Mouse (Mus musculus) limb, embryonic 14.5 days (tissue): ENCODE results near the gene Vrtn. TPM values are rescaled to one million over a fixed set of nuclear protein-coding genes. Genes with fewer than 3 reads are reported as not detected.

Source experiments
- ATAC-seq: fragments of 200-750 bp; cut with Nextera tagmentation; 2 replicates; pipeline ENCODE4 v1.8.0; 2017; ENCODE audit warnings: low read depth, moderate number of reproducible peaks, moderate TSS enrichment; ENCODE audit not compliant: low FRiP score
- DNase-seq: peaks from one replicate; pipeline ENCODE4 v3.0.0-alpha.2; 2015; ENCODE audit warnings: low spot score
- H3K27ac ChIP-seq: fragments of 300-500 bp; sonication (generic); replicated peaks from 2 replicates; pipeline ENCODE4 v1.5.1; 2014; ENCODE audit warnings: low read depth, mild to moderate bottlenecking, low read length, moderate library complexity, mixed read lengths
- H3K27me3 ChIP-seq: fragments of 300-500 bp; sonication (generic); 2 replicates; pipeline ENCODE4 v1.6.1; 2014; ENCODE audit warnings: low read length, mixed read lengths; ENCODE audit not compliant: control insufficient read depth, insufficient read depth
- H3K36me3 ChIP-seq: fragments of 300-500 bp; sonication (generic); 2 replicates; pipeline ENCODE4 v1.6.1; 2014; ENCODE audit warnings: mild to moderate bottlenecking, low read length, moderate library complexity, mixed read lengths; ENCODE audit not compliant: control insufficient read depth, insufficient read depth
- H3K4me1 ChIP-seq: fragments of 300-500 bp; sonication (generic); 2 replicates; pipeline ENCODE4 v1.6.1; 2014; ENCODE audit warnings: antibody characterized with exemption, low read length, mixed read lengths; ENCODE audit not compliant: control insufficient read depth, insufficient read depth
- H3K4me2 ChIP-seq: fragments of 300-500 bp; sonication (generic); replicated peaks from 2 replicates; pipeline ENCODE4 v1.6.1; 2014; ENCODE audit warnings: low read depth, mild to moderate bottlenecking, low read length, moderate library complexity; ENCODE audit not compliant: severe bottlenecking
- H3K4me3 ChIP-seq: fragments of 300-500 bp; sonication (generic); replicated peaks from 2 replicates; pipeline ENCODE4 v1.5.1; 2014; ENCODE audit warnings: low read length
- H3K9ac ChIP-seq: fragments of 300-500 bp; sonication (generic); 2 replicates; pipeline ENCODE4 v1.6.1; 2014; ENCODE audit warnings: mild to moderate bottlenecking, low read depth, low read length, moderate library complexity; ENCODE audit not compliant: severe bottlenecking
- H3K9me3 ChIP-seq: fragments of 300-500 bp; sonication (generic); 2 replicates; pipeline ENCODE4 v1.6.1; 2016; ENCODE audit warnings: low read length; ENCODE audit not compliant: control insufficient read depth
- POLR2A ChIP-seq: fragments of 200-500 bp; IDR thresholded peaks from 2 replicates; pipeline ENCODE4 v1.8.0; 2012; ENCODE audit warnings: inconsistent platforms, mild to moderate bottlenecking, moderate library complexity, borderline replicate concordance; ENCODE audit not compliant: insufficient read depth, insufficient read length; ENCODE audit errors: extremely low read depth
- WGBS: fragments of 180-500 bp; shearing (Covaris S2); extraction: QIAGEN DNeasy Blood & Tissue Kit; methylation state at CpG from one replicate; pipeline ENCODE4 v1.1.7; 2014; 5-methylcytosine and 5-hydroxymethylcytosine counted together
- polyA plus RNA-seq, 2 experiments: library from polyadenylated mRNA; depleted of rRNA in 1 of 2; stranded (reverse) in 1 of 2; unstranded in 1 of 2; fragments of >200 nt; fragmentation: Nextera tagmentation in 1 of 2; extraction: Ambion mirVana in 1 of 2; gene quantifications; 2 replicates each; pipeline versions ENCODE4 v1.2.1 to v1.2.3; 2012 to 2014

Gene Vrtn
- polyA plus RNA-seq, 2 experiments, result 0.06 TPM; not detected in 1

DNA sequence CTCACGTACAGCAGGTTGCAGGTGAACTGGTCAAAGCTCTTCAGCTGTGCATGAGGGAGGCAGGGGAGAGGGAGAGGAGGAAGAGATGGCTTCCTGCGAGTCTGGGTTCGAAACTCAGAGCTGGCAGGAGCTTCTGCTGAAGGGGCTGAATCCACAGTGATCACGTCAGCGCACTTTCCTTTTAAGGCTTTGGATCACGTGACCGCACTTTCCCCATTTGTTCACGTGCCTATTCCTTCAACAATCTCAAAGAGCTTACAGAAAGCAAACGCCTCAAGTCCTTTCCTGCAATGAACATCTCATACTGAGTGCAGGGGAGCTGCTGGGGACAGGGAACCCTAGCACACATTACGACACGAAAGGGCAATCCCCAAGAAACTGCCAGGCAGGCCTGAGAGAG, 26.8 kb upstream of the Vrtn start:
- WGBS, result 86% methylated on average over 11 of the region's 11 CpGs
- no peaks in the 10 kb centered on the region for H3K27me3 ChIP-seq
- ATAC-seq (no peak), DNase-seq (no peak)
- no peak overlapping the region for H3K4me2 ChIP-seq
- peaks cover 18% of the 10 kb centered on the region; the same call in 1 of the 2 replicates for H3K36me3 ChIP-seq
- H3K9me3 ChIP-seq, result no peaks in the 10 kb centered on the region
- no peak for TF ChIP-seq POLR2A
- no peak overlapping the region for H3K27ac ChIP-seq
- H3K9ac ChIP-seq, result no peak overlapping the region
- H3K4me1 ChIP-seq, result peaks cover 2% of the 10 kb centered on the region; the same call in 1 of the 2 replicates
- no peak overlapping the region for H3K4me3 ChIP-seq

DNA sequence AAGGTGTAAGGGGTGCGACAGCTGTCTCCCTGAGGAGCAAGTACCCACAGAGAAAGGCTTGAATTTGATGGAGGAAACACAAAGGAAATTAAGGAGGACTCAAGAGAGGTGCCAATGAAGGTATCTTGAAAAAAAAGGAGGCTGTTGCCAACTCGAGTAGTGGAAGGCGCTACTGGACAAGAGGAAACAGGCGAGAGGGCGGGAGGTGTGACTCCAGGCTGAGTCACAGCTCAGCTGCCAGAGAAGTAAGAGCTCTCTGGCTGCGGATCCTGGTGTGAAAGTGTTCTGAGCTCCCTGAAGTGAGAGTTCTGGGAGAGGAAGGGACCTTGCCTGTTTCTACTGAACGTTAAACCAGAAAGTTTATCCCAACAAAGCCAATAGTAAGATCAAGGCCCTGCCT, 26.3 kb upstream of the Vrtn start:
- no peak for ATAC-seq

DNA sequence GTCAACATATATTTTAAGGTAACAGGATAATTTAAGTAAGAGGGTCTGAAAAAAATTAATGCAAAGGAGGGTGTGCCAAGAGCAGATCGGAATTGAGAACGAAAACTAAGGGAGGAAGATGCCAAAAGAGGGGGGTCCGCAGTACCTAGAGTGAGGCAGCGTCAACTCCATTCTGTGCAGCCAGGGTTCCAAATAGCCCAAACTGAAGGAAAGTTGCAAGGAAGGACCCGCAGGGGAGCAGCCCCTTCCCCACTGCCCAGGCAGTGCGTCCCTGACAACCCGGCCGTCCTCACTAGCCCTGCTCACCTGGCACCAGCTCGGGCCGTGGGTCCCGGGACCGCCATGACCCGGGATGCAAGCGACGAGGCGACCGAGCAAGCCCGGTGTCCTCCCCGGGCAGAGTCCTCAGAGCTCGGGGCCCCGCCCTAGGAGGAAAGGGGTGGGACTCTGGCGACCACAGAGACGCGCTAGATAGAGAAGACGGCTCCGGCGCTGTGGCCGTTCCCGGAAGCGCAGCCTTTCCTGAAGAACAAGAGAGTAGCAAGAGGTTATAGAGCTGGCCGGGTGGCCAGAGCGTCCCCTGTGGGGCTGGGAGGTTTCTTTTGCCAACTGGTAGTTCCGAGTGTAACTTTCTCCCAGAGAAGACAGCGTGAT, 23.7 kb upstream of the Vrtn start, which contains the start of gene Abcd4:
TSS of gene Abcd4 (minus strand) at position 437 of the 654 bp plus-strand sequence.
- Histone ChIP-seq H3K27me3 (no peaks in the 10 kb centered on the region), H3K27ac (peak within 1 kb of the TSS; percentile 61), H3K9ac (peak within 1 kb of the TSS; percentile 81), H3K4me2 (peak within 1 kb of the TSS; percentile 60), H3K4me1 (peaks cover 2% of the 10 kb centered on the region; the same call in 1 of the 2 replicates), H3K36me3 (peaks cover 14% of the 10 kb centered on the region; the same call in 1 of the 2 replicates), H3K4me3 (peak within 1 kb of the TSS; percentile 72), H3K9me3 (no peaks in the 10 kb centered on the region)
- peak; percentile 73; the same call in 1 of the 2 replicates for TF ChIP-seq POLR2A
- WGBS, result under 1% methylated on average over 34 of the region's 34 CpGs
- ATAC-seq (peak; percentile 96), DNase-seq (peak; percentile 96)

More for the DNA sequence above, 26.3 kb upstream of the Vrtn start:
- Histone ChIP-seq H3K27me3 (no peaks in the 10 kb centered on the region), H3K4me2 (no peak overlapping the region), H3K9ac (no peak overlapping the region), H3K27ac (no peak overlapping the region), H3K4me1 (peaks cover 2% of the 10 kb centered on the region; the same call in 1 of the 2 replicates), H3K4me3 (no peak overlapping the region), H3K9me3 (no peaks in the 10 kb centered on the region), H3K36me3 (peaks cover 14% of the 10 kb centered on the region; the same call in 1 of the 2 replicates)
- WGBS, result 57% methylated on average over 7 of the region's 7 CpGs
- no peak for TF ChIP-seq POLR2A
- DNase-seq, result no peak

DNA sequence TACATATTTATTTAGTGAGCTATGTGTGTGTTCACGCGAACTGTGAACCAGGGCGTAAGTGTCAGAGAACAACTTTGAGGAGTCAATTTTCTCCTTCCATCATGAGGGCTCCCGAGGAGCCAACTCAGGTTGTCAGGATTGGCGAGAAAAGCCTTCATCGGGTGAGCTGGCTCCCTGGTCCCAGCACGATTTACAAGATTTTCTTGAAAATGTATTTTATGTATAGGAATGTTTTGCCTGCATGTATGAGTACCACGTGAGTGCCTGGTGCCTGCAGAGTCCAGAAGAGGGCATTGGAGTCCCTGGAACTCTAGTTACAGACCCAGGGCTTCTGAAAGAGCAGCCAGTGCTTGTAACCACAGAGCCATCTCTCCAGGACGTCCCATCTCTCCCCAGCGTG, 23.2 kb upstream of the Vrtn start:
- H3K4me2 ChIP-seq, result peak overlapping the region; percentile 60
- H3K4me1 ChIP-seq, result peaks cover 2% of the 10 kb centered on the region; the same call in 1 of the 2 replicates
- H3K27ac ChIP-seq, result peak overlapping the region; percentile 61
- TF ChIP-seq POLR2A, result no peak
- H3K36me3 ChIP-seq, result peaks cover 10% of the 10 kb centered on the region; the same call in 1 of the 2 replicates
- peak overlapping the region; percentile 81 for H3K9ac ChIP-seq
- ATAC-seq (peak; percentile 27; the same call in 1 of the 2 replicates), DNase-seq (no peak)
- H3K27me3 ChIP-seq, result no peaks in the 10 kb centered on the region
- WGBS, result 6% methylated on average over 10 of the region's 10 CpGs
- no peaks in the 10 kb centered on the region for H3K9me3 ChIP-seq
- H3K4me3 ChIP-seq, result peak overlapping the region; percentile 72

DNA sequence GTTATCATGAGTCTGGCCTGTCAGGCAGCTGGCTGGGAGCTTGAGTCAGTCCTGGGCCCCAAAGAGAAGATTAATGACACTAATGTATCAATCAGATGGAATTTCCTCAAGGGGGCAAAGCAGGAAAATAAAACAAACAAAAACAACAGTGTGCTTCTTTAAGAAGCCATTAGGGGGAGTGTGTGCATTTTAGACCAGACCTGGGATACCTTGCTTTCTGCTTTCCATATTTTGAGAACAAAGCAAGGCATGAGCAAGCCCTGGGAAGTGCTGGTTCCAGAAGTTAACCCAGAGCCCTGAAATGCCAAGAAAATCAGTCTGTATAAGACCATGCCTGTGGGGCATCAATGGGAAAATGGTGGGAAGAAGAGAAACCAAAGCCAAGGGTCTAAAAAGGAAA, 19.8 kb upstream of the Vrtn start:
- no peak for TF ChIP-seq POLR2A
- H3K36me3 ChIP-seq, result no peaks in the 10 kb centered on the region
- no peak overlapping the region for H3K4me3 ChIP-seq
- no peak overlapping the region for H3K4me2 ChIP-seq
- ATAC-seq (no peak), DNase-seq (no peak)
- H3K27ac ChIP-seq, result no peak overlapping the region
- no peaks in the 10 kb centered on the region; the same call in 1 of the 2 replicates for H3K4me1 ChIP-seq
- no peak overlapping the region for H3K9ac ChIP-seq
- peaks cover 12% of the 10 kb centered on the region for H3K27me3 ChIP-seq
- no peaks in the 10 kb centered on the region for H3K9me3 ChIP-seq
